Mouse (Mus musculus) CD4-positive, CD25-positive, alpha-beta regulatory T cell, adult 2 months (primary cell): ENCODE measurements around the gene 6030498E09Rik.

Experiments used
- DNase-seq: peaks from one replicate; pipeline ENCODE4 v3.0.0-alpha.2; 2012; ENCODE audit warnings: low read depth, low spot score

Gene 6030498E09Rik

GRCm38 (mm10) chrX:38772478-38772877 lies at the start of gene 6030498E09Rik:
6030498E09Rik (plus strand) TSS chrX:38772671.
- DNase-seq = no peak

DNA sequence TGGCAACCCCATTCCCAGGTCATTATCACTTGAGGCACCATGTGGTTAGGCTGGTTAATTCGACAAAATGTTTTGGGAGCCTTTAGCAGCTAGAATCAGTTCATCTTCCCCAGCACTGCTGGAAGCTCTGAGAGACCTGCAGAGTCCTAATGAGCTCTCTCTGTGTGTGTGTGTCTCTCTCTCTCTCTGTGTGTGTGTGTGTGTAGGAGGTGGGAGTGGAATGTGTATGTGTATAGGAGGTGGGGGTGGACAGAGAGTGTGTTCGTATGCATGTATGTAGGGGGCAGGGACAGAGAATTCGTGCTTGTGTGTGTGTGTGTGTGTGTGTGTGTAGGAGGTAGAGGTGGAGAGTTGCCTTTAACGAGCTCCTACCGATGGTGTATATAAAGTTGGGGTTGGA lies 42.4 kb upstream of the 6030498E09Rik start:
- no peak for DNase-seq

GRCm38 (mm10) chrX:38730639-38731038 lies 41.8 kb upstream of the 6030498E09Rik start:
- DNase-seq = no peak

- no peak for DNase-seq
These were observed 38.8 kb upstream of the 6030498E09Rik start for GRCm38 (mm10) chrX:38733683-38734082.

- no peak for DNase-seq
These were observed 37.3 kb upstream of the 6030498E09Rik start for GRCm38 (mm10) chrX:38734916-38735880.

GRCm38 (mm10) chrX:38771453-38771852 lies 1.0 kb upstream of the 6030498E09Rik start:
- no peak for DNase-seq

DNA sequence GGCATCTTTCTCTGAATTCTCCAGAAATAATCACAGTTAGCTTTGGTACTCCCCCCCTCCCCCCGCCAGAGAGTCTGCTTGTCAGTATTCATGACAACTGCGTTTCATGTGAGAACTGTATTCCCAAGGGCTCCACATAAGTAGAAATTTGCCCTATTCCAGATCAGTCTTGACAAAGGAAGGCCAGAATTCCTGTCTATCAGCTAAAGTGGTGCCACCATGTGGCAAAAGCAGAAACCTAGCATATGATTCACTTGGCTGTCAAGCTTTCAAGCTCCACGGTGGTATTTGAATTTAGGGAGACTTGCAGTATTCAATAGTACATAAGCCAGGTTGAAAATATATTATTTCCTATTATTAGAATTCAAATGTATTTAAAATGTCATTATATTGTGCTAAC lies 585 bp upstream of the 6030498E09Rik start:
- DNase-seq = no peak

- DNase-seq = no peak
These were observed 21.9 kb downstream of the 6030498E09Rik start for GRCm38 (mm10) chrX:38794373-38794772.

GRCm38 (mm10) chrX:38813934-38814333 lies 41.5 kb downstream of the 6030498E09Rik start:
- DNase-seq = no peak

DNA sequence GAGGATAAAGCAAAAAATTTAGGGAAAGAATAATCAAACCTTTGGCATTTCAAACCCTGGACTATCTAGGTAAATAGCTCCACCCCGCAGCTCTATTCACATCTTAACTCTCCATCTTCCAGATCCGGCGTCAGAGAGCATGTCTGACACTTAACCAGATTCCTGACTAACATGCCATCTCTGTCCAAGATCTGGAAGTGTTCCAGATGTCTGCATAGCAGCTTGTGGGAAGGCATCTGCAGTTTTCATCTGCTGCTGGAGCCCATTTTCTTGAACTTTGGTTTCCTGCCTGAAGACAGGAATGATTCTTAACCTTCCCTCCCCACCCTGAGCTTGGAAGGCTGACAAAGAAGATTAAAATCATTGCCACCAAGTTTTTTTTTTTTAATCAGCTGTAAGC lies 44.4 kb downstream of the 6030498E09Rik start:
- no peak for DNase-seq

DNA sequence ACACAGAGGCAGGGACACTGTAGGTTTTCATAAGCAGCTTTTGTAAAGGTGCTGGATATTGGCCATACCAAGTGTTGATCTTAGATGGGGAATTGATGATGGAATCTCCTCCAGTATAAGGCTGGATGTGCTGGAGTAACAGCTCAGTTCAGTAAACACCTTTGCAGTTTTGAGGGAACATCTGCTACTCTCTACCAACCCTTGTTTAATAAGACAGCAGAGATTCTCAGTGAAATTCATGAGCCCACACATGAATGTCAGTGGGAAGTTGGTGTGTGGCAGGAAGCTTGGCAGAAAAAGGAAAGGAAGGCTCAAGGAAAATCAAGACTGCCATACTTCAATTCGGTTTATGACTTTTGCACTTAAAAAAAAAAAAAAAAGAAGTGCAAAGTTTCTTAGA lies 186.1 kb downstream of the 6030498E09Rik start:
- DNase-seq = no peak

DNA sequence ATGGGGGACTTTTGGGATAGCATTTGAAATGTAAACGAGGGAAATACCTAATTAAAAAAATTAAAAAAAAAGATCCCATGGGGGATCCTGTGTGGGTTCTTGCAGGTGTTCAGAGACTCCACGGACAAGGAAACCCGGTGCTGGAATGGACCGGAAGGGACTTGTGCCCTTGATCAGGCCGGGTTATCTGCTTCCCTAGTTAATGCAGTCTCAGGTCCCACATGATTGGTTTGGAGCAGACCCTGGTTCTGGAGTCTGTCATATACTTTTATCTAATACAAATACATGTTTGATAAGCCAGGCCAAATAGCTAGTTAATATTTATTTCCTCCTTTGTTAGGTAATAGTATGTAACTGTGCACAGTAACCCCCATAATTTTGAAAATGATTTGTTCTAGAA lies 223.8 kb downstream of the 6030498E09Rik start:
- no peak for DNase-seq
